Mouse (Mus musculus): ENCODE results near the gene Lrrn2. TPM values are rescaled to one million over a fixed set of nuclear protein-coding genes. Genes with fewer than 3 reads are reported as not detected.
A peak's percentile ranks its signal among the peaks of the same experiment; 100 is the strongest.

Lrrn2 gene
- 9.8 TPM in 2 replicates for polyA plus RNA-seq (2016; fragmentation: Nextera tagmentation; extraction: Ambion mirVana)

DNA sequence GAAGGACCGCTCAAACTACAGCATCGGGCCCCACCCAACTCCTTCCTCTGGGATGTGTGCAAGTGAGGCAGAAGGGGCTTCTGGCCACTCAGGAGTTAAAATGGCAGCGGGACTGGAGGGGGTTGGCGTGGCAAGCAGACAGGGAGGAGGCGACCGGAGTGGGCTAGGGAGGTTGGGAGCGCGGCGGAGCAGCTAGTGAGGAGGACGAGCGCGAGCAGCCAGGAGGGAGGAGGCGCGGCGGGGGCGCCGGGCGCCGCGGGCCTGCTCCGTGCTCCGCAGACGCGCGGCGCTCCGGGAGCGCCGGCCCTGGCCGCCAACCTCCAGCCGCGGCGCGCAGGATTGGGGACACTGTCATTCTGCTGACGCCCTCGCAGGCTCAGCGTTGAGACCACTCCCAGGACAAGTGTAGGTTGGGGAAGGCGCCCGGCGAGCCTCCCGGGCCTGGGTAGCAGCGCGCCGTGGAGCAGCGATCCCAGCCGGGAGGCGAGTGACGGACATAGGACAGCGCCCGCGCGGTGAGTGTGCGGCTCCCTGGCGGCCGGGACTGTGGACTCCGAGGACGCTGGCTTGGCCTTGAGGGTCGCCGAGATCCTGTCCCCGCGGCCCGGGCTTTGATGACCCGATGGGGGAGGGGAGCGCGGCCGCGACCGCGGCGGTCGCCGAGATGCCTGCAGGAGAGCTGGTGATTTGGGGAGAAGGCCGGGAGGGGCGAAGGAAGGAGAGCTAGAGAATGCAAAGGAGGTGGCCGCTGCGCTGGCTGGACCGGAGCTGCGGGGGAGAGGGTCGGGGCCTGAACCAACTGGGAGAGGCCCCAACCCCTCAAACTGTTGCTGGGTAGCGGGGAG, at the start of gene Lrrn2:
Gene Lrrn2, plus strand, starts transcription at position 113 of the 845 bp plus-strand sequence.
- peak; percentile 60 for ATAC-seq (ENCODE audit: insufficient number of reproducible peaks, low FRiP score)
- peaks cover 32% of the 10 kb centered on the region for H3K4me1 ChIP-seq (replicated peaks)
- no peaks in the 10 kb centered on the region for H3K36me3 ChIP-seq
- WGBS: 1% methylated on average over 79 of the region's 80 CpGs
- no peak within 1 kb of the TSS for H3K27ac ChIP-seq (ENCODE audit: poor library complexity, severe bottlenecking)
- H3K9ac ChIP-seq: peak within 1 kb of the TSS; percentile 83
- peak within 1 kb of the TSS; percentile 69 for H3K4me3 ChIP-seq
- H3K9me3 ChIP-seq (replicated peaks): no peaks in the 10 kb centered on the region
- H3K4me2 ChIP-seq: peak within 1 kb of the TSS; percentile 97
- H3K27me3 ChIP-seq (replicated peaks): peaks cover 59% of the 10 kb centered on the region

DNA sequence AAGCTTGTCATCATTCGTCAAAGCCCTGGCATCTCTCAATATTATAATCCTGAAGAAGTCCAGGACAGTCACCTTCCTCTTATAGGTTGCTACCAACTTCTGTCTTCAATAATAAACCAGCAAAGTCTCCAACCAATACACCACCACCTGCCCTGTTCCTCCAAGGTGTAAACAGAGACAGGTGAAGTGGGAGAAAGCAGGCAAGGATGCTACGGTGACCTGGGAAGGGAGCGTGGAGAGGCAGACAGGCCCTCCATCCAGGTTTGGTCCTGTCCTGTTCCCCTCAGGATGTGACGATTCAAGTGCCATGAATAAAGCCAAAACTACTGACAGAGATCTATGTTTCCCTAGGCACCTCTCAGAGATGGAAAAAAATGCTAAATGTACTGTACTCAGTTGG, 48.1 kb upstream of the Lrrn2 start:
- H3K27me3 ChIP-seq (replicated peaks): 0 out of 2 replicates have a peak, but pooled peaks cover 6% of the 10 kb centered on the region
- no peak overlapping the region for H3K4me2 ChIP-seq
- no peak overlapping the region for H3K9ac ChIP-seq
- no peaks in the 10 kb centered on the region for H3K36me3 ChIP-seq
- no peak for ATAC-seq (ENCODE audit: insufficient number of reproducible peaks, low FRiP score)
- 81% methylated on average over 4 of the region's 4 CpGs for WGBS
- no peak overlapping the region for H3K27ac ChIP-seq (ENCODE audit: poor library complexity, severe bottlenecking)
- no peaks in the 10 kb centered on the region for H3K4me1 ChIP-seq (replicated peaks)
- no peaks in the 10 kb centered on the region for H3K9me3 ChIP-seq (replicated peaks)
- no peak overlapping the region for H3K4me3 ChIP-seq

DNA sequence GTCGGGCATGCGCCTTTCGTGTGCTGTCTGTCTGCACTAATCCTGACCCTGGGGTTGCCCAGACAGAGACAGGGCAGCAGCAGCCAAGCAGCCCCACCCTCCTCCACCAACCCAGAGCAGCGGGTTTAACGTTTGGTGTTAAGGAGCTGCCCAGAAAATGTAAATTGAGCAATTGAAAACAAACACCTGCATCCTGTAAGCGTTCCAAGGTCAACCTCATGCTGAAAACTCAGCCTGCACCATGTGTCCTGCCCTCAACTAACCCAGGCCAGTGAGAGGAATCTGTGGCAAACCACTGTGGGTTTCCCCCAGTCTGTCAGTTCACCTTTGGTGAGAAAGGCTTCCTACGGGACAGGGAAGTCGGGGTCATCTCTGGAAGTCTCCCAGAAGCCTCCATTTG, 46.0 kb upstream of the Lrrn2 start:
- no peaks in the 10 kb centered on the region for H3K9me3 ChIP-seq (replicated peaks)
- ATAC-seq (ENCODE audit: insufficient number of reproducible peaks, low FRiP score): no peak
- no peak overlapping the region for H3K27ac ChIP-seq (ENCODE audit: poor library complexity, severe bottlenecking)
- 50% methylated on average over 8 of the region's 8 CpGs for WGBS
- no peaks in the 10 kb centered on the region for H3K4me1 ChIP-seq (replicated peaks)
- 0 out of 2 replicates have a peak, but pooled peaks cover 6% of the 10 kb centered on the region for H3K27me3 ChIP-seq (replicated peaks)
- H3K9ac ChIP-seq: no peak overlapping the region
- H3K4me2 ChIP-seq: no peak overlapping the region
- H3K4me3 ChIP-seq: no peak overlapping the region
- no peaks in the 10 kb centered on the region for H3K36me3 ChIP-seq

GRCm38 (mm10) chr1:132836895-132837294, 43.2 kb upstream of the Lrrn2 start:
- H3K9me3 ChIP-seq (replicated peaks): no peaks in the 10 kb centered on the region
- no peak overlapping the region for H3K27ac ChIP-seq (ENCODE audit: poor library complexity, severe bottlenecking)
- H3K4me3 ChIP-seq: no peak overlapping the region
- no peaks in the 10 kb centered on the region for H3K4me1 ChIP-seq (replicated peaks)
- WGBS: 61% methylated on average over 8 of the region's 8 CpGs
- no peak overlapping the region for H3K9ac ChIP-seq
- 0 out of 2 replicates have a peak, but pooled peaks cover 6% of the 10 kb centered on the region for H3K27me3 ChIP-seq (replicated peaks)
- ATAC-seq (ENCODE audit: insufficient number of reproducible peaks, low FRiP score): no peak
- H3K36me3 ChIP-seq: no peaks in the 10 kb centered on the region
- no peak overlapping the region for H3K4me2 ChIP-seq

- H3K27ac ChIP-seq (ENCODE audit: poor library complexity, severe bottlenecking): no peak overlapping the region
- H3K27me3 ChIP-seq (replicated peaks): 0 out of 2 replicates have a peak, but pooled peaks cover 6% of the 10 kb centered on the region
- no peaks in the 10 kb centered on the region for H3K9me3 ChIP-seq (replicated peaks)
- no peak overlapping the region for H3K4me3 ChIP-seq
- no peaks in the 10 kb centered on the region for H3K36me3 ChIP-seq
- 64% methylated on average over 5 of the region's 5 CpGs for WGBS
- H3K4me2 ChIP-seq: no peak overlapping the region
- H3K4me1 ChIP-seq (replicated peaks): no peaks in the 10 kb centered on the region
- no peak overlapping the region for H3K9ac ChIP-seq
- ATAC-seq (ENCODE audit: insufficient number of reproducible peaks, low FRiP score): no peak
Measured at GRCm38 (mm10) chr1:132837691-132838090, 42.4 kb upstream of the Lrrn2 start.

- Histone ChIP-seq H3K4me1 (replicated peaks) (no peaks in the 10 kb centered on the region), H3K4me2 (no peak overlapping the region), H3K27ac (ENCODE audit: poor library complexity, severe bottlenecking) (no peak overlapping the region), H3K9ac (no peak overlapping the region), H3K27me3 (replicated peaks) (0 out of 2 replicates have a peak, but pooled peaks cover 6% of the 10 kb centered on the region), H3K4me3 (no peak overlapping the region), H3K9me3 (replicated peaks) (no peaks in the 10 kb centered on the region), H3K36me3 (no peaks in the 10 kb centered on the region)
- ATAC-seq (ENCODE audit: insufficient number of reproducible peaks, low FRiP score): no peak
- 74% methylated on average over 1 of the region's 1 CpGs for WGBS
Measured at GRCm38 (mm10) chr1:132838371-132838770, 41.7 kb upstream of the Lrrn2 start.

GRCm38 (mm10) chr1:132843612-132844011, 36.5 kb upstream of the Lrrn2 start:
- Histone ChIP-seq H3K27ac (ENCODE audit: poor library complexity, severe bottlenecking) (no peak overlapping the region), H3K4me2 (no peak overlapping the region), H3K4me1 (replicated peaks) (peaks cover 10% of the 10 kb centered on the region; the same call in 1 of the 2 replicates), H3K36me3 (no peaks in the 10 kb centered on the region), H3K9me3 (replicated peaks) (peaks cover 10% of the 10 kb centered on the region; the same call in 1 of the 2 replicates), H3K9ac (no peak overlapping the region), H3K27me3 (replicated peaks) (no peaks in the 10 kb centered on the region), H3K4me3 (no peak overlapping the region)
- whole genome bisulfite sequencing: 79% methylated on average over 10 of the region's 10 CpGs
- ATAC-seq (ENCODE audit: insufficient number of reproducible peaks, low FRiP score): no peak

DNA sequence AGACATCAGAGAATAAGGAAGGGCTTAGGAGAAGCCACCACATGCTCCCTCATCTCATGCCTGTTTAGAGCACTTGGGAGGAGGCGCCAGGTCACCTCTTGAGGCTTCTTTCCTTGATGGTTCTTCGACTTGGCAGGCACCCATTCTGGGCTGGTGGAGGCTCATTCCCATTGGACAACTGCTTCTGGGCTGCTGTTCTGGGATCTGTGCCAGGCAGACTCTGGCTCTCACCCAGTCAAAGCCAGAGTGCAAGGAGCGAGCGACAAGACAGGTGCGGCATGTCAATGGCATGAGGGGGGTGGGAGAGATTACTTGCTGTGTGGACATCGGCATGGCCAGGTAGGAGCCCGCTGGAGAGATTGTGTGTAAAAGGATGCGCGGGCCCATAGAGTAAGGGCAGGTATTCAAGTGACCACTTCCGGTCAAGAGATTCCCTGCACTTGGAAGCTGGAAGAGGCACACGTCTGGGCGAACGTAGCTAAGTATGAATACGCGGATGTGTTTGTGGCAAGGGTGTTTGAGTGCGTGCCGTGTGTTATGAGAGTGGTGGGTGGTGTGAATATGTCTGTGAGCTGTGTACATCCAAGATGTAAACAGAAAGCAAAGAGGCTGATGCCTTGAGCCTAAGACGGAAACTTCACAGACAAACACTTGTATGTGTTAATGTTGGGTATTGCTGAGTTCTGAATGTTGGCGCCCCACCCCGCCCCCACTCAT, 35.8 kb upstream of the Lrrn2 start:
- peaks cover 10% of the 10 kb centered on the region; the same call in 1 of the 2 replicates for H3K4me1 ChIP-seq (replicated peaks)
- peaks cover 10% of the 10 kb centered on the region; the same call in 1 of the 2 replicates for H3K9me3 ChIP-seq (replicated peaks)
- no peaks in the 10 kb centered on the region for H3K36me3 ChIP-seq
- no peak overlapping the region for H3K4me2 ChIP-seq
- 80% methylated on average over 20 of the region's 20 CpGs for WGBS
- H3K27me3 ChIP-seq (replicated peaks): no peaks in the 10 kb centered on the region
- peak; percentile 6; the same call in 1 of the 2 replicates for ATAC-seq (ENCODE audit: insufficient number of reproducible peaks, low FRiP score)
- no peak overlapping the region for H3K4me3 ChIP-seq
- H3K9ac ChIP-seq: no peak overlapping the region
- H3K27ac ChIP-seq (ENCODE audit: poor library complexity, severe bottlenecking): no peak overlapping the region

- Histone ChIP-seq H3K9ac (no peak overlapping the region), H3K4me2 (no peak overlapping the region), H3K9me3 (replicated peaks) (peaks cover 13% of the 10 kb centered on the region), H3K36me3 (no peaks in the 10 kb centered on the region), H3K4me1 (replicated peaks) (peaks cover 10% of the 10 kb centered on the region; the same call in 1 of the 2 replicates), H3K27ac (ENCODE audit: poor library complexity, severe bottlenecking) (no peak overlapping the region), H3K4me3 (no peak overlapping the region), H3K27me3 (replicated peaks) (no peaks in the 10 kb centered on the region)
- WGBS: 80% methylated on average over 8 of the region's 8 CpGs
- no peak for ATAC-seq (ENCODE audit: insufficient number of reproducible peaks, low FRiP score)
Measured at GRCm38 (mm10) chr1:132845766-132846165, 34.3 kb upstream of the Lrrn2 start.

DNA sequence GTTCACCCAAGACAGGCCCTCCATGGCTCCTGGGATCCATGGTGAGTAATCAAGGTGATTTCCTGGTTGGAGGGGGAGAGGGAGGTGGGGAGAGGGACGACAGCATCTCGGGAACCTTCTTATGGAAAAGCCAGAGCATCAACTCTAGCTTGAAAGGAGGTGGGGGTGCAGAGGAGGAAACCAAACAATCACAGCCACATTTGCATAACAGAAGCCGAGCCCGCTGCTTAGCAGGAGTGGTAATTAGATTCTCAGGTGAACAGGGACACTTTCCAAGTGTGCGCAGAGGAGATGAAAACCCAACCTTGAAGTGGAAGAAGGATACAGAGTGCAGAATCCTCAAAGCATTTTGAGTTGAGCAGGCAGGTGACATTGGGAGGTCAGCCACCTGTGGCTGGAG, 29.3 kb upstream of the Lrrn2 start:
- 59% methylated on average over 5 of the region's 5 CpGs for WGBS
- H3K4me1 ChIP-seq (replicated peaks): peaks cover 39% of the 10 kb centered on the region

GRCm38 (mm10) chr1:132851296-132851695, 28.8 kb upstream of the Lrrn2 start:
- no peak overlapping the region for H3K4me2 ChIP-seq
- H3K9me3 ChIP-seq (replicated peaks): peaks cover 13% of the 10 kb centered on the region
- H3K9ac ChIP-seq: no peak overlapping the region
- no peak for ATAC-seq (ENCODE audit: insufficient number of reproducible peaks, low FRiP score)
- H3K36me3 ChIP-seq: no peaks in the 10 kb centered on the region
- 70% methylated on average over 2 of the region's 2 CpGs for WGBS
- no peaks in the 10 kb centered on the region for H3K27me3 ChIP-seq (replicated peaks)
- no peak overlapping the region for H3K4me3 ChIP-seq
- H3K4me1 ChIP-seq (replicated peaks): peaks cover 39% of the 10 kb centered on the region
- H3K27ac ChIP-seq (ENCODE audit: poor library complexity, severe bottlenecking): peak overlapping the region; percentile 80

More for the DNA sequence above, 29.3 kb upstream of the Lrrn2 start:
- no peak overlapping the region for H3K9ac ChIP-seq
- H3K4me3 ChIP-seq: no peak overlapping the region
- H3K27me3 ChIP-seq (replicated peaks): no peaks in the 10 kb centered on the region
- no peaks in the 10 kb centered on the region for H3K36me3 ChIP-seq
- no peak overlapping the region for H3K4me2 ChIP-seq
- no peak overlapping the region for H3K27ac ChIP-seq (ENCODE audit: poor library complexity, severe bottlenecking)
- H3K9me3 ChIP-seq (replicated peaks): peaks cover 13% of the 10 kb centered on the region
- ATAC-seq (ENCODE audit: insufficient number of reproducible peaks, low FRiP score): no peak

Data from heart, embryonic 12.5 days (tissue).